26 mouse cellular contexts compared by ENCODE assay signal in the genomic region with DNA sequence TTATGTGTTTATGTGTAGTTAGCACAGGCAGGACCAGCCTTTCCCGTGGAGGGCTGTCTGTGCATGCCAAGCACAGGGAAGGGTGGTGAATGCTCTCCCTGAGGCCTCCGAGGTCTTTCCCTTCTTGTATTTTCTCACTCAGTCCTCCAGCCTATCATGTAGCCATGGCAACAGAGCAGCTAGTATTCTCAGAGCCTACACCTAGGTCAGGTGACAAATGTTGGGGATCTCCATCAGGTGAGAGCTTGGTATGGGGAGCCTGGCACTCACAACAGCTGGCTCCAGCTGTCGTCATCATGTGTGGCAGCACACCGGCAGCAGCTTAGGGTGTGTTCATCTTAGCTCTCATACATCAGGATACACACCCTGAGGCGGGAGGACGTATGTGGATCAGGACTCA.
DNase-seq lines count a peak whose midpoint lies in the region; ATAC-seq and TF ChIP-seq lines count a peak whose summit lies in the region.
"Had no signal": no experiment of that assay in that cellular context is flagged by ENCODE, and none has a peak within 500 bp of the region (broad histone marks: within the 10 kb centered on the region; RNA-seq: fewer than 3 reads in every experiment).

No protein-coding gene starts in this region.

- 69% methylated on average over 6 of the region's 6 CpGs for WGBS in hindbrain, embryonic 13.5 days
- WGBS in hindbrain, embryonic 11.5 days: 78% methylated on average over 6 of the region's 6 CpGs
- WGBS in neural tube, embryonic 14.5 days: 67% methylated on average over 6 of the region's 6 CpGs
- WGBS in hindbrain, postnatal 0 days: 53% methylated on average over 6 of the region's 6 CpGs

- DNase-seq in hindbrain, embryonic 11.5 days (ENCODE audit: low spot score): no peak
- no peak for DNase-seq in neural tube, embryonic 10.5 days (ENCODE audit: extremely low spot score, low spot score)
- peak; percentile 62 for DNase-seq in hindbrain, postnatal 0 days (ENCODE audit: low spot score)
- no peak for DNase-seq in embryo, embryonic 11 days
- DNase-seq in lung, adult 18-20 months: no peak
- DNase-seq: adrenal gland, adult 2 months; B cell, adult 2 months; cerebellum, adult 2 months; cerebellum, postnatal 25 days; gastrocnemius, postnatal 25 days; heart, adult 2 months; heart, postnatal 14 days; kidney, adult 18-20 months; kidney, postnatal 4 days; liver, postnatal 0 days; lung, postnatal 14 days; right cerebral cortex, adult 18-20 months; right cerebral cortex, postnatal 4 days; thymus, postnatal 36 days had no signal

- H3K4me1 ChIP-seq in hindbrain, embryonic 13.5 days (replicated peaks): peaks cover 24% of the 10 kb centered on the region
- no peaks in the 10 kb centered on the region for H3K4me1 ChIP-seq in hindbrain, embryonic 11.5 days (replicated peaks; ENCODE audit: control insufficient read depth, insufficient read depth, low read length)
- H3K4me1 ChIP-seq in neural tube, embryonic 14.5 days (ENCODE audit: control insufficient read depth, insufficient read depth, low read length): no peaks in the 10 kb centered on the region
- H3K4me1 ChIP-seq in hindbrain, postnatal 0 days (ENCODE audit: insufficient read depth, low read length): no peaks in the 10 kb centered on the region; the same call in 1 of the 2 replicates

- no peak overlapping the region for H3K4me2 ChIP-seq in hindbrain, embryonic 13.5 days
- no peak overlapping the region for H3K4me2 ChIP-seq in hindbrain, embryonic 11.5 days (replicated peaks; ENCODE audit: low read depth, low read length)
- H3K4me2 ChIP-seq in neural tube, embryonic 14.5 days (ENCODE audit: low read depth, low read length): no peak overlapping the region
- no peak overlapping the region for H3K4me2 ChIP-seq in hindbrain, postnatal 0 days (ENCODE audit: low read depth, low read length)
- H3K4me2 ChIP-seq: heart, embryonic 13.5 days; limb, embryonic 12.5 days; liver, embryonic 11.5 days had no signal

- no peak for TF ChIP-seq CTCF in hindbrain, postnatal 0 days (IDR thresholded peaks at IDR 0.05; ENCODE audit: low read depth)

- ATAC-seq in hindbrain, embryonic 13.5 days (ENCODE audit: low FRiP score): peak; percentile 50; the same call in 1 of the 2 replicates
- ATAC-seq in hindbrain, embryonic 11.5 days (ENCODE audit: low FRiP score): no peak
- ATAC-seq in neural tube, embryonic 14.5 days (ENCODE audit: low read depth): 0 out of 2 replicates have a peak, but pooled peaks have one; percentile 28
- ATAC-seq in hindbrain, postnatal 0 days: peak; percentile 69
- ATAC-seq: liver, postnatal 0 days had no signal

- no peak overlapping the region for H3K4me3 ChIP-seq in hindbrain, embryonic 13.5 days
- H3K4me3 ChIP-seq in hindbrain, embryonic 11.5 days (ENCODE audit: low read depth, low read length): no peak overlapping the region
- H3K4me3 ChIP-seq in neural tube, embryonic 14.5 days (ENCODE audit: low read depth, low read length): no peak overlapping the region
- no peak overlapping the region for H3K4me3 ChIP-seq in hindbrain, postnatal 0 days (ENCODE audit: low read length)
- H3K4me3 ChIP-seq: heart, adult 2 months; heart, embryonic 13.5 days; limb, embryonic 12.5 days had no signal

- H3K9ac ChIP-seq in hindbrain, embryonic 13.5 days: no peak overlapping the region; the same call in 1 of the 2 replicates
- no peak overlapping the region for H3K9ac ChIP-seq in hindbrain, embryonic 11.5 days (ENCODE audit: low read depth, low read length)
- H3K9ac ChIP-seq in neural tube, embryonic 14.5 days (replicated peaks; ENCODE audit: low read depth, low read length): no peak overlapping the region
- H3K9ac ChIP-seq in hindbrain, postnatal 0 days (replicated peaks; ENCODE audit: low read length): no peak overlapping the region
- H3K9ac ChIP-seq: heart, embryonic 13.5 days; limb, embryonic 12.5 days; liver, postnatal 0 days had no signal

- H3K36me3 ChIP-seq in hindbrain, embryonic 13.5 days: no peaks in the 10 kb centered on the region
- no peaks in the 10 kb centered on the region for H3K36me3 ChIP-seq in hindbrain, embryonic 11.5 days (ENCODE audit: control insufficient read depth, insufficient read depth, low read length)
- no peaks in the 10 kb centered on the region for H3K36me3 ChIP-seq in neural tube, embryonic 14.5 days (ENCODE audit: control insufficient read depth, insufficient read depth, low read length)
- no peaks in the 10 kb centered on the region for H3K36me3 ChIP-seq in hindbrain, postnatal 0 days (ENCODE audit: insufficient read depth, low read length)
- H3K36me3 ChIP-seq: G1E; heart, embryonic 13.5 days; limb, embryonic 12.5 days had no signal

- no peaks in the 10 kb centered on the region for H3K9me3 ChIP-seq in hindbrain, embryonic 13.5 days
- no peaks in the 10 kb centered on the region for H3K9me3 ChIP-seq in hindbrain, embryonic 11.5 days (ENCODE audit: control insufficient read depth, low read length)
- H3K9me3 ChIP-seq in neural tube, embryonic 14.5 days (ENCODE audit: control insufficient read depth, low read length): no peaks in the 10 kb centered on the region
- no peaks in the 10 kb centered on the region for H3K9me3 ChIP-seq in hindbrain, postnatal 0 days (ENCODE audit: low read length)
- H3K9me3 ChIP-seq: heart, embryonic 13.5 days; limb, embryonic 12.5 days had no signal

- H3K27ac ChIP-seq in hindbrain, embryonic 13.5 days: no peak overlapping the region; the same call in 1 of the 2 replicates
- no peak overlapping the region for H3K27ac ChIP-seq in hindbrain, embryonic 11.5 days (ENCODE audit: low read depth, low read length)
- no peak overlapping the region for H3K27ac ChIP-seq in neural tube, embryonic 14.5 days (ENCODE audit: low read depth, low read length)
- H3K27ac ChIP-seq in hindbrain, postnatal 0 days: peak overlapping the region; percentile 46; the same call in 1 of the 2 replicates
- H3K27ac ChIP-seq: heart, adult 2 months; heart, embryonic 13.5 days; limb, embryonic 12.5 days had no signal

- no peaks in the 10 kb centered on the region; the same call in 1 of the 2 replicates for H3K27me3 ChIP-seq in hindbrain, embryonic 13.5 days
- no peaks in the 10 kb centered on the region for H3K27me3 ChIP-seq in hindbrain, embryonic 11.5 days (ENCODE audit: control insufficient read depth, insufficient read depth, low read length)
- H3K27me3 ChIP-seq in neural tube, embryonic 14.5 days (ENCODE audit: control insufficient read depth, insufficient read depth, low read length): no peaks in the 10 kb centered on the region
- no peaks in the 10 kb centered on the region for H3K27me3 ChIP-seq in hindbrain, postnatal 0 days (ENCODE audit: insufficient read depth, low read length)
- H3K27me3 ChIP-seq: CH12.LX; limb, embryonic 12.5 days had no signal
